Mouse (Mus musculus) 3134 (cell line): ENCODE data around the gene Gm5678.

Experiments
- DNase-seq: peaks from one replicate; pipeline ENCODE4 v3.0.0-alpha.2; 2011; ENCODE audit warnings: low spot score; ENCODE audit not compliant: insufficient read length; ENCODE audit errors: extremely low read depth

Gene Gm5678

GRCm38 (mm10) chr16:93627761-93628400 lies at the start of gene Gm5678:
Gene Gm5678 (plus strand): TSS chr16:93628097.
- no peak for DNase-seq

GRCm38 (mm10) chr16:93578346-93579005 lies 49.4 kb upstream of the Gm5678 start:
- no peak for DNase-seq

GRCm38 (mm10) chr16:93581125-93581524 lies 46.8 kb upstream of the Gm5678 start:
- no peak for DNase-seq

GRCm38 (mm10) chr16:93584976-93585702 lies 42.8 kb upstream of the Gm5678 start:
- no peak for DNase-seq

GRCm38 (mm10) chr16:93585703-93586205 lies 42.1 kb upstream of the Gm5678 start:
- DNase-seq: no peak

- DNase-seq: no peak
Observed at GRCm38 (mm10) chr16:93586382-93586781, 41.5 kb upstream of the Gm5678 start.

- no peak for DNase-seq
Observed at GRCm38 (mm10) chr16:93588281-93588680, 39.6 kb upstream of the Gm5678 start.

GRCm38 (mm10) chr16:93590915-93591314 lies 37.0 kb upstream of the Gm5678 start:
- DNase-seq: no peak

GRCm38 (mm10) chr16:93591450-93592430 lies 36.2 kb upstream of the Gm5678 start:
- DNase-seq: no peak

- no peak for DNase-seq
Observed at GRCm38 (mm10) chr16:93592711-93593110, 35.2 kb upstream of the Gm5678 start.

- no peak for DNase-seq
Observed at GRCm38 (mm10) chr16:93593406-93593805, 34.5 kb upstream of the Gm5678 start.

GRCm38 (mm10) chr16:93594448-93594847 lies 33.4 kb upstream of the Gm5678 start:
- DNase-seq: no peak

- DNase-seq: no peak
Observed at GRCm38 (mm10) chr16:93595766-93596165, 32.1 kb upstream of the Gm5678 start.

GRCm38 (mm10) chr16:93596807-93597206 lies 31.1 kb upstream of the Gm5678 start:
- no peak for DNase-seq

- no peak for DNase-seq
Observed at GRCm38 (mm10) chr16:93597551-93597950, 30.3 kb upstream of the Gm5678 start.

GRCm38 (mm10) chr16:93599461-93599860 lies 28.4 kb upstream of the Gm5678 start:
- DNase-seq: no peak

- peak; percentile 98 for DNase-seq
Observed at GRCm38 (mm10) chr16:93603439-93604212, 24.3 kb upstream of the Gm5678 start, which contains the start of gene Setd4. Gene Setd4 (minus strand): TSS chr16:93604063.

- no peak for DNase-seq
Observed at GRCm38 (mm10) chr16:93604481-93604969, 23.4 kb upstream of the Gm5678 start.

GRCm38 (mm10) chr16:93605553-93605952 lies 22.3 kb upstream of the Gm5678 start, which contains the start of gene Cbr1:
Gene Cbr1 (plus strand): TSS chr16:93605853.
- no peak for DNase-seq
